Mouse (Mus musculus): ENCODE measurements around the gene Tigit.

- TF ChIP-seq CTCF (IDR thresholded peaks at IDR 0.05; ENCODE audit: low read depth) (no peak), EP300 (IDR thresholded peaks at IDR 0.05; ENCODE audit: low read depth) (no peak)
Measured at GRCm38 (mm10) chr16:43701765-43702504, 38.0 kb upstream of the Tigit start.

All from liver, embryonic 14.5 days (tissue).